Mouse (Mus musculus): ENCODE data around the gene Gm5901. TPM values are rescaled to one million over a fixed set of nuclear protein-coding genes. Genes with fewer than 3 reads are reported as not detected.
A peak's percentile ranks its signal among the peaks of the same experiment; 100 is the strongest.
"Not testable (repeated sequence)": the region's sequence is repeated elsewhere in the genome, so short reads cannot be mapped to it uniquely, and the experiment has no call there.

Gene Gm5901
- polyA plus RNA-seq (2012; rRNA removed): 0.08 TPM in 1 of 2 replicates, not detected in the other

GRCm38 (mm10) chr7:105374866-105375265 is at the start of gene Gm5901:
TSS of gene Gm5901 (plus strand) at chr7:105375038.
- no peak for DNase-seq (ENCODE audit: extremely low spot score in 1 of 2, low spot score in 1 of 2)

- DNase-seq (ENCODE audit: extremely low spot score in 1 of 2, low spot score in 1 of 2): no peak
These were observed 49.5 kb upstream of the Gm5901 start for GRCm38 (mm10) chr7:105325302-105325701.

GRCm38 (mm10) chr7:105334004-105334403 is 40.8 kb upstream of the Gm5901 start, which contains the start of gene Olfr690:
TSS of gene Olfr690 (minus strand) at chr7:105334104.
- DNase-seq (ENCODE audit: extremely low spot score in 1 of 2, low spot score in 1 of 2): no peak

- DNase-seq (ENCODE audit: extremely low spot score in 1 of 2, low spot score in 1 of 2): no peak
These were observed 32.7 kb upstream of the Gm5901 start, which contains the start of gene Olfr691 for GRCm38 (mm10) chr7:105342170-105342569. TSS of gene Olfr691 (minus strand) at chr7:105342270.

- DNase-seq (ENCODE audit: extremely low spot score in 1 of 2, low spot score in 1 of 2): no peak
These were observed 32.1 kb upstream of the Gm5901 start for GRCm38 (mm10) chr7:105342752-105343151.

GRCm38 (mm10) chr7:105356064-105356463 is 18.8 kb upstream of the Gm5901 start:
- not testable (repeated sequence) for DNase-seq (ENCODE audit: extremely low spot score in 1 of 2, low spot score in 1 of 2)

- DNase-seq (ENCODE audit: extremely low spot score in 1 of 2, low spot score in 1 of 2): not testable (repeated sequence)
These were observed 18.4 kb upstream of the Gm5901 start for GRCm38 (mm10) chr7:105356487-105356886.

- DNase-seq (ENCODE audit: extremely low spot score in 1 of 2, low spot score in 1 of 2): no peak
These were observed 13.1 kb upstream of the Gm5901 start for GRCm38 (mm10) chr7:105361713-105362112.

- DNase-seq (ENCODE audit: extremely low spot score in 1 of 2, low spot score in 1 of 2): no peak
These were observed 7.6 kb upstream of the Gm5901 start for GRCm38 (mm10) chr7:105367268-105367667.

- DNase-seq (ENCODE audit: extremely low spot score in 1 of 2, low spot score in 1 of 2): no peak
These were observed 6.9 kb upstream of the Gm5901 start, which contains the start of gene Olfr692 for GRCm38 (mm10) chr7:105367930-105368329. TSS of gene Olfr692 (plus strand) at chr7:105368230.

GRCm38 (mm10) chr7:105368521-105368920 is 6.3 kb upstream of the Gm5901 start:
- no peak for DNase-seq (ENCODE audit: extremely low spot score in 1 of 2, low spot score in 1 of 2)

- no peak for DNase-seq (ENCODE audit: extremely low spot score in 1 of 2, low spot score in 1 of 2)
These were observed 1.9 kb upstream of the Gm5901 start for GRCm38 (mm10) chr7:105372912-105373311.

- no peak for DNase-seq (ENCODE audit: extremely low spot score in 1 of 2, low spot score in 1 of 2)
These were observed 1.3 kb upstream of the Gm5901 start for GRCm38 (mm10) chr7:105373509-105373908.

- DNase-seq (ENCODE audit: extremely low spot score in 1 of 2, low spot score in 1 of 2): peak in 1 of 2 experiments; percentile 28
These were observed 862 bp upstream of the Gm5901 start for GRCm38 (mm10) chr7:105373976-105374375.

- DNase-seq (ENCODE audit: extremely low spot score in 1 of 2, low spot score in 1 of 2): no peak
These were observed 5.5 kb downstream of the Gm5901 start for GRCm38 (mm10) chr7:105380329-105380728.

- no peak for DNase-seq (ENCODE audit: extremely low spot score in 1 of 2, low spot score in 1 of 2)
These were observed 12.9 kb downstream of the Gm5901 start for GRCm38 (mm10) chr7:105387696-105388095.

- DNase-seq (ENCODE audit: extremely low spot score in 1 of 2, low spot score in 1 of 2): no peak
These were observed 15.4 kb downstream of the Gm5901 start for GRCm38 (mm10) chr7:105390236-105390635.

- DNase-seq (ENCODE audit: extremely low spot score in 1 of 2, low spot score in 1 of 2): no peak
These were observed 19.8 kb downstream of the Gm5901 start for GRCm38 (mm10) chr7:105394606-105395005.

- no peak for DNase-seq (ENCODE audit: extremely low spot score in 1 of 2, low spot score in 1 of 2)
These were observed 20.4 kb downstream of the Gm5901 start for GRCm38 (mm10) chr7:105395131-105395820.

GRCm38 (mm10) chr7:105396126-105396525 is 21.3 kb downstream of the Gm5901 start:
- DNase-seq (ENCODE audit: extremely low spot score in 1 of 2, low spot score in 1 of 2): no peak

GRCm38 (mm10) chr7:105399058-105399934 is 24.5 kb downstream of the Gm5901 start:
- no peak for DNase-seq (ENCODE audit: extremely low spot score in 1 of 2, low spot score in 1 of 2)
